Mouse (Mus musculus): ENCODE measurements around the gene Olfr722.
"Not testable (repeated sequence)": the region's sequence is repeated elsewhere in the genome, so short reads cannot be mapped to it uniquely, and the experiment has no call there.

GRCm38 (mm10) chr14:49931687-49932086, 29.9 kb upstream of the Olfr722 start, which contains the start of gene Olfr723:
- not testable (repeated sequence) for TF ChIP-seq POLR2A (IDR thresholded peaks at IDR 0.05; ENCODE audit: insufficient read length, low read depth); E2F4 (IDR thresholded peaks at IDR 0.05; ENCODE audit: insufficient read depth); MYOG (IDR thresholded peaks at IDR 0.05; ENCODE audit: control insufficient read depth in 1 of 3, insufficient read depth in 1 of 3, insufficient read length in 2 of 3, low read depth in 2 of 3); USF1 (IDR thresholded peaks at IDR 0.05; ENCODE audit: low read depth)

Measured in myocyte (in vitro differentiated cells).